Mouse (Mus musculus) forebrain, embryonic 12.5 days (tissue): ENCODE data around the gene Rbp7. TPM values are rescaled to one million over a fixed set of nuclear protein-coding genes. Genes with fewer than 3 reads are reported as not detected.

Experiments
- ATAC-seq: fragments of 200-750 bp; cut with Nextera tagmentation; 2 replicates; pipeline ENCODE4 v1.8.0; 2017; ENCODE audit warnings: moderate TSS enrichment; ENCODE audit not compliant: low FRiP score
- H3K27ac ChIP-seq: fragments of 300-500 bp; sonication (generic); 2 replicates; pipeline ENCODE4 v1.5.1; 2016; ENCODE audit warnings: mild to moderate bottlenecking
- H3K27me3 ChIP-seq: fragments of 300-500 bp; sonication (generic); 2 replicates; pipeline ENCODE4 v1.6.1; 2016; ENCODE audit warnings: mild to moderate bottlenecking
- H3K36me3 ChIP-seq: fragments of 300-500 bp; sonication (generic); replicated peaks from 2 replicates; pipeline ENCODE4 v1.6.1; 2016; ENCODE audit warnings: mild to moderate bottlenecking
- H3K4me1 ChIP-seq: fragments of 300-500 bp; sonication (generic); 2 replicates; pipeline ENCODE4 v1.6.1; 2016
- H3K4me2 ChIP-seq: fragments of 300-500 bp; sonication (generic); 2 replicates; pipeline ENCODE4 v1.6.1; 2016; ENCODE audit warnings: mild to moderate bottlenecking, moderate library complexity
- H3K4me3 ChIP-seq: fragments of 300-500 bp; sonication (generic); replicated peaks from 2 replicates; pipeline ENCODE4 v1.5.1; 2016; ENCODE audit warnings: mild to moderate bottlenecking
- H3K9ac ChIP-seq: fragments of 300-500 bp; sonication (generic); 2 replicates; pipeline ENCODE4 v1.6.1; 2016; ENCODE audit warnings: mild to moderate bottlenecking
- H3K9me3 ChIP-seq: fragments of 300-500 bp; sonication (generic); 2 replicates; pipeline ENCODE4 v1.6.1; 2016
- WGBS: fragments of 180-500 bp; shearing (Covaris S2); methylation state at CpG from one replicate; pipeline ENCODE4 v1.1.7; 2016; 5-methylcytosine and 5-hydroxymethylcytosine counted together
- polyA plus RNA-seq: library from polyadenylated mRNA; unstranded; fragments of >200 nt; fragmentation: Nextera tagmentation; extraction: Ambion mirVana; gene quantifications from 2 replicates; pipeline ENCODE4 v1.2.1, GENCODE M21; 2016

Rbp7 gene
- polyA plus RNA-seq, 1 experiment from 2014 or later = not detected

DNA sequence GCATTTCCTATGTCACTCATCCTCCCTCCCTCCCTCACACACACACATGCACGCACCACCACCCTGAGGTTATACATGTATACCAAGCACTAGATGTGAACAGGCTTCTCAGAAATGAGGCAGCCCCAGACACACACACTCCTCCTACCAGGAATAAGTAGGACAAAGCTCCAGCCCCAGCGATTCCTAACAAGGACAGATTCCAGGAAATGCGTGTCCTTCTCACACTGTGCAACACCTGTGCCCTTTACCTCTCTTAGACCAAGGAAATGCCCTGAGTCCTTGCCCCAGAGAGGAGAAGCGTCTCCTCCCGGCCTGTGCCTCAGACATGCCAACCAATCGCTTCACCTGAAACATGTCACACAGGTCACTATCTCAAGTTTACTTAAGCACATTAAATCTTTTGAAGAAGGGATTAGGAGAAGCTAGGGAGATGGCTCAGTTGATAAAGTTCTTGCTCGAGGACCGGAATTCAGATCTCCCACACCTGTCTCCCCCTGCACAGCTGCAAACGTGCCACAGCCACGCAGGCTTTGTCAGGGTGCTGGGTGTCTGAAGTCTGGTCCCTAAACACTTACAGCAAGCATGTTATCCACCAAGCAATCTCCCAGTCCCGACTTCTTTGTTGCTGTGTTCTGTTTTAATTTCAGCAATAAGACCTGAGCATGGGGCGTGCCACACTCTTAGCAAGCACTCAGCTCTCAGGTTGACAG is 53.7 kb downstream of the Rbp7 start:
- WGBS = 84% methylated on average over 12 of the region's 12 CpGs
- ATAC-seq = no peak
- H3K27me3 ChIP-seq = no peaks in the 10 kb centered on the region
- no peaks in the 10 kb centered on the region for H3K9me3 ChIP-seq
- H3K4me3 ChIP-seq = no peak overlapping the region
- H3K36me3 ChIP-seq = peaks cover 20% of the 10 kb centered on the region
- peaks cover 31% of the 10 kb centered on the region for H3K4me1 ChIP-seq
- no peak overlapping the region for H3K9ac ChIP-seq
- H3K27ac ChIP-seq = no peak overlapping the region
- no peak overlapping the region for H3K4me2 ChIP-seq

Other genes with a start within 250 kb of the Rbp7 start
- 123 and 124 TPM in 2 replicates for gene Kif1b, start 147.3 kb downstream of the Rbp7 start, polyA plus RNA-seq
- 68.9 and 76.0 TPM in 2 replicates for gene Ube4b, start 28.2 kb downstream of the Rbp7 start, polyA plus RNA-seq
- gene Tmem274, start 22.4 kb upstream of the Rbp7 start, polyA plus RNA-seq = 0.55 and 0.69 TPM in 2 replicates
- 14.3 and 14.7 TPM in 2 replicates for gene Nmnat1, start 30.2 kb upstream of the Rbp7 start, polyA plus RNA-seq
- 48.9 and 53.6 TPM in 2 replicates for gene Lzic, start 30.3 kb upstream of the Rbp7 start, polyA plus RNA-seq
- 83.9 and 84.8 TPM in 2 replicates for gene Ctnnbip1, start 63.3 kb upstream of the Rbp7 start, polyA plus RNA-seq
- 58.1 and 75.4 TPM in 2 replicates for gene Clstn1, start 131.5 kb upstream of the Rbp7 start, polyA plus RNA-seq
- 9.4 and 10.4 TPM in 2 replicates for gene Pik3cd, start 247.6 kb upstream of the Rbp7 start, polyA plus RNA-seq